Mouse (Mus musculus): ENCODE measurements around the gene Rnasek. TPM values are rescaled to one million over a fixed set of nuclear protein-coding genes. Genes with fewer than 3 reads are reported as not detected.

Rnasek gene
- total RNA-seq, 2 experiments from 2014 or later: 269 to 280 TPM

DNA sequence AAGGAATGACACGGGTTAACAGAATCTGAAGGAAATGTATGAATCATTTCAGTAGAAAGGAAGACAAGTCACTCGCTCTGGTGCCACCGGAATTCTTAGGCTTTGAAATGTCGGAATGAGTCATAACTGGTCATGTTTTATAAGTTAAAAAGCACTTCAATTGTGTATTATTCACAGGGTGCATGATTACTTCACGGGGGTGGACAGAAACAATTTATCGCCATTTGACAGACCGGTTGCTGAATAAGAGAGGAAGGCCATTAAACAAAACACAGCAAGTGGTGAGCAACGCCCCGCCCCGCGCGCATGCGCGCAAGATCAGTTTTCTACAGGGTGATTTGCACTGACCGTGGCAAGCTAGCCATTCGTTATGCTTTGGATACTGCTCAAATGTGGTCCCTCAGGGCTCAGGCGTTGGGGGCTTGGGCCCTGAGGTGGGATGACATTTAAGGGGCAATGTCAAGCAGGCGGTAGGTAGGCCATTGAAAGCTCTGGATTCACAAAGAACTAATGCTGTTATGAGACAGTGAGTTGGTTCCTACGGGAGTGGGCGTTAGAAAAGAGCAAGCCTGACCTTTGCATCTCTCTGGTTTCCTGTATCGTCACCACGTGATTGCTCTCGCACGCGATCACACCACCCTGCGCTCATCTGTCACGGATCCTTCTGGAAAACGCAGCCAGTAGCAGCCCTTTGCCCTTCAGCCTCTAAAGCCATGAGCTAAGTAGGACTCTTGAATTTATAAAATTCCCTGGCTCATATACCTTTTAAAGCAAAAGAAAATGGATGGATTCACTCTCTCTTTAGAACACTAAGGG is 50.1 kb downstream of the Rnasek start:
- no peak for DNase-seq (ENCODE audit: low spot score in 2 of 2)

Small RNA genes within 50 kb of the gene (microRNA-seq; reads per million reads assigned to microRNA genes)
- gene Mir195a (6,355 to 6,504 reads per million in 2 experiments), gene Mir497 (0 reads per million in 2 experiments), gene Mir497b (0 reads per million in 2 experiments)

Other genes starting within 250 kb of the Rnasek start
- gene Gabarap, start 248.7 kb downstream of the Rnasek start, total RNA-seq (2021): 100 to 1,000 TPM; 231 to 236 TPM
- gene Phf23, start 244.1 kb downstream of the Rnasek start, total RNA-seq (2021): 10 to 100 TPM; 52.6 to 53.8 TPM
- gene Dvl2, start 239.2 kb downstream of the Rnasek start, total RNA-seq (2021): 10 to 100 TPM; 28.6 to 32.9 TPM
- gene Acadvl, start 224.4 kb downstream of the Rnasek start, total RNA-seq (2021): 10 to 100 TPM; 55.6 to 57.9 TPM
- 100 to 1,000 TPM; 718 to 731 TPM for gene Dlg4, start 222.9 kb downstream of the Rnasek start, total RNA-seq (2021)
- 1 to 10 TPM; 2.2 to 3.8 TPM for gene Asgr1, start 185.8 kb downstream of the Rnasek start, total RNA-seq (2021)
- gene Asgr2, start 147.2 kb downstream of the Rnasek start, total RNA-seq (2021): not detected
- 1 to 10 TPM; 1.0 TPM for gene Mgl2, start 109.5 kb downstream of the Rnasek start, total RNA-seq (2021)
- gene Clec10a, start 83.6 kb downstream of the Rnasek start, total RNA-seq (2021): 1 to 10 TPM; 2.6 to 4.0 TPM
- 10 to 100 TPM; 34.2 to 35.5 TPM for gene Slc16a11, start 27.1 kb downstream of the Rnasek start, total RNA-seq (2021)
- gene Slc16a13, start 18.8 kb downstream of the Rnasek start, total RNA-seq (2021): 1 to 10 TPM; 5.2 to 8.0 TPM
- 1 to 10 TPM; 1.2 to 3.2 TPM for gene Bcl6b, start 10.0 kb downstream of the Rnasek start, total RNA-seq (2021)
- gene 0610010K14Rik, start 1.9 kb downstream of the Rnasek start, total RNA-seq (2021): 10 to 100 TPM; 44.6 to 47.2 TPM
- gene Gm21988, start within 50 bp of the Rnasek start, total RNA-seq (2021): 1 to 10 TPM; 3.0 to 4.8 TPM
- under 1 TPM; 0.44 to 0.47 TPM for gene Alox12, start 15.5 kb upstream of the Rnasek start, total RNA-seq (2021)
- gene Alox12e, start 82.8 kb upstream of the Rnasek start, total RNA-seq (2021): under 1 TPM; 0.19 to 0.40 TPM
- gene Alox15, start 112.2 kb upstream of the Rnasek start, total RNA-seq (2021): not detected
- 10 to 100 TPM; 33.1 to 34.6 TPM for gene Pelp1, start 170.2 kb upstream of the Rnasek start, total RNA-seq (2021)
- 10 to 100 TPM; 68.1 to 76.7 TPM for gene Arrb2, start 192.8 kb upstream of the Rnasek start, total RNA-seq (2021)
- gene Med11, start 212.1 kb upstream of the Rnasek start, total RNA-seq (2021): 10 to 100 TPM; 13.9 to 15.4 TPM
- gene Zmynd15, start 219.6 kb upstream of the Rnasek start, total RNA-seq (2021): 1 to 10 TPM in 1 of 2 experiments, under 1 TPM in 1; 0.23 to 1.4 TPM
- gene Cxcl16, start 220.1 kb upstream of the Rnasek start, total RNA-seq (2021): 1 to 10 TPM in 1 of 2 experiments, under 1 TPM in 1; 0.42 to 1.4 TPM